Mouse (Mus musculus) bone marrow, adult 2 months (tissue): ENCODE results near the gene Pola2.

Source experiments
- CTCF ChIP-seq: fragments of 200-500 bp; IDR thresholded peaks from 2 replicates; pipeline ENCODE4 v1.5.1; 2011; ENCODE audit warnings: low read length, control low read depth; ENCODE audit not compliant: control insufficient read depth, insufficient read depth
- POLR2A ChIP-seq: fragments of 200-500 bp; IDR thresholded peaks from 2 replicates; pipeline ENCODE4 v1.6.1; 2011; ENCODE audit warnings: low read depth, mild to moderate bottlenecking, control low read depth, low read length, borderline replicate concordance; ENCODE audit not compliant: control insufficient read depth

DNA sequence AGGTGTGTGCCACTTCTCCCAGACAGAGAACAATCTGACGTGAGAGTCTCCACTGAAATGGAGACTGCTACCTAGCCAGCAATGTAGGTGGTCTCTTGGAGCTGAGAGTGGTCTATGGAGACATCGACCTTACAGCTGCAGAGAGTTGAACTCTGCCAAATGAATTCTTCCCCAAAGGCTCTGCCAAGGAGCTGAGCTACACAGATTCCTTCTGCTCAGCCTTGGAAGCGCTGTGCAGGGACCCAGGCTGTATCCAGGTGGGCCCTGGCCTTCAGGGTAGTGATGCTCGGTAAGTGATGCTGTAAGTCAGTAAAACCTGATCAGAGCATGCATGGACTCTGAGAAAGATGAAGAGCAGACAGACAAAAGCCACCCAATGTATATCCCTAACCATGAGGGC lies 11.1 kb upstream of the Pola2 start:
- TF ChIP-seq CTCF (no peak), POLR2A (no peak)
